ENCODE assay signal across 25 mouse cellular contexts in the genomic region with DNA sequence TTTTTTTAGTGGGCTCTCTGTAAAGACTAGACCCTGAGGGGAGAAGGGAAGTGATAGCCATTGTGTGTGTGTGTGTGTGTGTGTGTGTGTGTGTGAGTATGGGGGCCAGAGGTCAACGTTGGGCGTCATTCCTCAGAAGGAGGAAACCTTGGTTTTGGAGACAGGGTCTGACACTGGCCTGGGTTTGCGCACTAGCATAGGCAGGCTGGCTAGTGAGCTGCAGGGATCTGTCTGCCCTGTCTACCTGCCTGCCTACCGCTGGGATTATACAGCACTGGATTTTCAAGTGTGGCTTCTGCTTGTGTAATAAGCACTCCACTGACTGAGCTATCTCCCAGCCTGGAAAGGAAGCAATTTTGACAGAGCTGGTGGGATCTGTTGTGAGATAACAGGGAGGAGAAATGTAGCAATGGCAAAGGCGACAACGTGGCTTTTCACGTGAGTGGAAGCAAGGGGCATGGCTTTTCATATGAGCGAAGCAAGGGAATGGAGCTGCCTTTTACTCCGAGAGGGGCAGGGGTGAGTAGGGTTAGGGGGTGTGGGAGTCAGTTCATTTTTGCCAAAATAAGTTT.
DNase-seq lines count a peak whose midpoint lies in the region; ATAC-seq lines count a peak whose summit lies in the region.
"Had no signal": no experiment of that assay in that cellular context is flagged by ENCODE, and none has a peak within 500 bp of the region (broad histone marks: within the 10 kb centered on the region; RNA-seq: fewer than 3 reads in every experiment).

No protein-coding gene starts in this region.

- 0 out of 2 replicates have a peak, but pooled peaks have one; percentile 11 for ATAC-seq in common myeloid progenitor, adult 5-6 weeks (replicated peaks; ENCODE audit: low read depth, poor library complexity, severe bottlenecking)
- ATAC-seq in megakaryocyte, adult 5-6 weeks (ENCODE audit: poor library complexity, severe bottlenecking) = peak; percentile 40
- ATAC-seq in hindbrain, embryonic 11.5 days (ENCODE audit: low FRiP score) = no peak
- ATAC-seq: forebrain, embryonic 13.5 days; forebrain, embryonic 15.5 days; forebrain, postnatal 0 days; Patski had no signal

- H3K27me3 ChIP-seq in heart, embryonic 10.5 days (ENCODE audit: insufficient read depth, poor library complexity, severe bottlenecking) = no peaks in the 10 kb centered on the region
- no peaks in the 10 kb centered on the region for H3K27me3 ChIP-seq in hindbrain, embryonic 11.5 days (ENCODE audit: control insufficient read depth, insufficient read depth, low read length)
- H3K27me3 ChIP-seq: CH12.LX; embryonic facial prominence, embryonic 12.5 days; forebrain, embryonic 13.5 days; forebrain, embryonic 15.5 days; Patski had no signal

- no peak overlapping the region for H3K4me3 ChIP-seq in heart, embryonic 10.5 days
- H3K4me3 ChIP-seq in hindbrain, embryonic 11.5 days (ENCODE audit: low read depth, low read length) = no peak overlapping the region
- H3K4me3 ChIP-seq: embryonic facial prominence, embryonic 10.5 days; embryonic facial prominence, embryonic 12.5 days; forebrain, embryonic 13.5 days; forebrain, embryonic 15.5 days had no signal

- DNase-seq in heart, embryonic 10.5 days (ENCODE audit: low spot score) = peak; percentile 59
- no peak for DNase-seq in heart, postnatal 36 days
- DNase-seq in 416B (ENCODE audit: low read depth) = peak; percentile 58
- DNase-seq in left cerebral cortex, postnatal 25 days (ENCODE audit: low spot score in 2 of 2) = no peak
- no peak for DNase-seq in gastrocnemius, postnatal 25 days
- no peak for DNase-seq in hindbrain, embryonic 11.5 days (ENCODE audit: low spot score)
- DNase-seq: adrenal gland, adult 8-10 months; adrenal gland, postnatal 14 days; adrenal gland, postnatal 36 days; B cell, adult 2 months; cerebellum, adult 11-12 months; cerebellum, adult 8-10 months; cerebellum, adult 9-11 months; cerebellum, postnatal 14 days; cerebellum, postnatal 36 days; forebrain, postnatal 0 days had no signal

- 80% methylated on average over 9 of the region's 9 CpGs for WGBS in heart, embryonic 10.5 days
- WGBS in hindbrain, embryonic 11.5 days = 89% methylated on average over 9 of the region's 9 CpGs

- H3K4me2 ChIP-seq in hindbrain, embryonic 11.5 days (replicated peaks; ENCODE audit: low read depth, low read length) = no peak overlapping the region
- H3K4me2 ChIP-seq: embryonic facial prominence, embryonic 12.5 days; forebrain, embryonic 13.5 days; forebrain, embryonic 15.5 days had no signal

- H3K36me3 ChIP-seq in heart, embryonic 10.5 days = no peaks in the 10 kb centered on the region
- no peaks in the 10 kb centered on the region for H3K36me3 ChIP-seq in hindbrain, embryonic 11.5 days (ENCODE audit: control insufficient read depth, insufficient read depth, low read length)
- H3K36me3 ChIP-seq: embryonic facial prominence, embryonic 10.5 days; embryonic facial prominence, embryonic 12.5 days; forebrain, embryonic 15.5 days; G1E had no signal

- no peaks in the 10 kb centered on the region for H3K9me3 ChIP-seq in heart, embryonic 10.5 days
- H3K9me3 ChIP-seq in hindbrain, embryonic 11.5 days (ENCODE audit: control insufficient read depth, low read length) = no peaks in the 10 kb centered on the region
- H3K9me3 ChIP-seq: embryonic facial prominence, embryonic 12.5 days; forebrain, embryonic 13.5 days; forebrain, embryonic 15.5 days had no signal

- 0 out of 2 replicates have a peak, but pooled peaks cover 4% of the 10 kb centered on the region for H3K4me1 ChIP-seq in heart, embryonic 10.5 days
- no peaks in the 10 kb centered on the region for H3K4me1 ChIP-seq in hindbrain, embryonic 11.5 days (replicated peaks; ENCODE audit: control insufficient read depth, insufficient read depth, low read length)
- H3K4me1 ChIP-seq: embryonic facial prominence, embryonic 10.5 days; embryonic facial prominence, embryonic 12.5 days; forebrain, embryonic 13.5 days; forebrain, embryonic 15.5 days had no signal

- H3K27ac ChIP-seq in heart, embryonic 10.5 days = no peak overlapping the region
- H3K27ac ChIP-seq in hindbrain, embryonic 11.5 days (ENCODE audit: low read depth, low read length) = no peak overlapping the region
- H3K27ac ChIP-seq: embryonic facial prominence, embryonic 10.5 days; embryonic facial prominence, embryonic 12.5 days; forebrain, embryonic 13.5 days; forebrain, embryonic 15.5 days had no signal

- intact Hi-C loops in heart, postnatal 36 days (cut with DNase I) = no loop called here
- intact Hi-C loops in left cerebral cortex, postnatal 25 days (cut with DNase I) = no loop called here

- H3K9ac ChIP-seq in hindbrain, embryonic 11.5 days (ENCODE audit: low read depth, low read length) = no peak overlapping the region
- H3K9ac ChIP-seq: embryonic facial prominence, embryonic 12.5 days; forebrain, embryonic 13.5 days; forebrain, embryonic 15.5 days; forebrain, postnatal 0 days had no signal

Comparison
In these comparisons a context has a peak if more than half of its experiments do, and no peak if none do; other contexts are left out.
1. DNase-seq: peak in heart, embryonic 10.5 days (single experiment) and 416B (single experiment); none in heart, postnatal 36 days (0 of 2), left cerebral cortex, postnatal 25 days (0 of 2), gastrocnemius, postnatal 25 days (single experiment) and hindbrain, embryonic 11.5 days (single experiment).